Mouse (Mus musculus): ENCODE results near the gene Ndufaf7. TPM values are rescaled to one million over a fixed set of nuclear protein-coding genes. Genes with fewer than 3 reads are reported as not detected.

The Ndufaf7 gene
- polyA plus RNA-seq, 1 experiment from 2014 or later: 46.5 TPM

DNA sequence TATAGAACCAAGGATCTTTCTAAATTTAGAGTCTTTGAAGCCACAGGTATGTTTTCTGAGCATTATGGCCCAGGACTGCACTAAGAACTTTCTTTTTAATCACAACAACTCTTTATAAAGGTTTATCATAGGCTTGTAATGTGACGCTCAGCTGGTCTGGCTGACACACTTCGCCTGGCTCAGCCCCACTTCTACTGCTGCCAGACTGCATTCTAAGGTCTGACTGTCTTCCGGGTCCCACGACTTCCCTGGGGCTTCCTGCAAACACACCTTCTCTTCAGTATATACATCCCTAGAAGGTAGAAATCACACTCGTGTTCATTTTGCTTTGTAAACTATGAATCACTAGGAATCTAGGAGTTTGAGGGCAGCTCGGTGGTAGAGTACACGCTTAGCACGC lies 57.4 kb downstream of the Ndufaf7 start:
- no peak for DNase-seq (ENCODE audit: low spot score)
- 86% methylated on average over 8 of the region's 8 CpGs for WGBS
- Histone ChIP-seq H3K27ac (replicated peaks; ENCODE audit: low read depth, low read length) (no peak overlapping the region), H3K4me1 (ENCODE audit: control insufficient read depth, insufficient read depth, low read length) (peaks cover 5% of the 10 kb centered on the region; the same call in 1 of the 2 replicates), H3K9me3 (ENCODE audit: control insufficient read depth, low read length) (no peaks in the 10 kb centered on the region), H3K9ac (ENCODE audit: low read length) (no peak overlapping the region), H3K27me3 (ENCODE audit: control insufficient read depth, insufficient read depth, low read length) (no peaks in the 10 kb centered on the region), H3K4me2 (ENCODE audit: low read depth, severe bottlenecking) (no peak overlapping the region), H3K4me3 (ENCODE audit: low read depth, low read length) (no peak overlapping the region), H3K36me3 (ENCODE audit: control insufficient read depth, insufficient read depth, low read length) (no peaks in the 10 kb centered on the region)
- no peak for ATAC-seq (ENCODE audit: insufficient number of reproducible peaks, low FRiP score, low TSS enrichment, low read depth)

DNA sequence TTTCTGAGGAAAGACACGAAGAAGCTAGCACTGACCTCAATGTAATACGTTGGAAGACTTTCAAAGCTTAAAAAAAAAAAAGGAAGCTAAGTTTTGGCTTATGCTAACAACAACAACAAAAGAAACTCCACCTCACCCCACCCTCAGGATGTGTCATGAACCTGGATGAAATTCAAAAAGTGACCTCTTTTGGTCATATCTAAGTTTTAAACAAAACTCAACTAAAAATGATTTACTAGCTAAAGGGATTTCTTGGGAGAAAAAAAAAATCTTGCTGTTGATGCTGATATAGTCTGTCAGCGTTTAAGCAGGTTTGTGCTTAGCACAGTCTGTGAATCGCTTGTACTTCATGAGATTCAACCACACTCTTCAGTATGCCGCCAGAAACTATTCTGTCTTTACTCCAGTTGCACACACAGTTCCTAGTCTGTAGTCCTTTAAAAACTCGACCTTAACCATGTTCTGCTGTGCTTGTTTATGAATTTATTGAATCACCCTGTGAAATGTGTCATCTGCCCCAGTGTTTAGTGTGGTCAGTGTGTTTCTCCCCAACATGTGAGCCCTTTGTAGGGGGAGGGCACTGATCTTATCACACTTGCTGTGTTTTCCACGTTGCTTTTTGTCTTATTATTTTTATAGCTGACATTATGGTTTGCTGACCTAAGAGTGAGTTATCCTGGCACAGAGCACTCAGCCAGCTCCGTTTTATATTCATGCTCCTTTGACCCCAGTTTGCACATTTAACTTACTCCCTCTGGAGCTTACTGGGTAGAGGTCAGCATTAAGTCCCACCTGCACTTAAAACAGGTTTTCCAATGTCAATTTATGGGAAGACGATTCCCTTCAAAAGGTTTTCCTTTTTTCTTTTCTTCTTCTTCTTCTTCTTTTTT lies 58.2 kb downstream of the Ndufaf7 start:
- no peak overlapping the region for H3K9ac ChIP-seq (ENCODE audit: low read length)
- 70% methylated on average over 9 of the region's 9 CpGs for WGBS
- DNase-seq (ENCODE audit: low spot score): no peak

More for the DNA sequence above, 58.2 kb downstream of the Ndufaf7 start:
- Histone ChIP-seq H3K9me3 (ENCODE audit: control insufficient read depth, low read length) (no peaks in the 10 kb centered on the region), H3K4me1 (ENCODE audit: control insufficient read depth, insufficient read depth, low read length) (peaks cover 5% of the 10 kb centered on the region; the same call in 1 of the 2 replicates), H3K4me3 (ENCODE audit: low read depth, low read length) (no peak overlapping the region), H3K27ac (replicated peaks; ENCODE audit: low read depth, low read length) (no peak overlapping the region), H3K36me3 (ENCODE audit: control insufficient read depth, insufficient read depth, low read length) (no peaks in the 10 kb centered on the region), H3K27me3 (ENCODE audit: control insufficient read depth, insufficient read depth, low read length) (no peaks in the 10 kb centered on the region), H3K4me2 (ENCODE audit: low read depth, severe bottlenecking) (no peak overlapping the region)
- no peak for ATAC-seq (ENCODE audit: insufficient number of reproducible peaks, low FRiP score, low TSS enrichment, low read depth)

Other genes starting within 250 kb of the Ndufaf7 start
- 6.3 TPM in 2 replicates for gene Strn, start 199.9 kb upstream of the Ndufaf7 start, polyA plus RNA-seq (2014; fragmentation: Nextera tagmentation; extraction: Ambion mirVana)
- 13.2 and 14.9 TPM in 2 replicates for gene Heatr5b, start 101.8 kb upstream of the Ndufaf7 start, polyA plus RNA-seq (2014; fragmentation: Nextera tagmentation; extraction: Ambion mirVana)
- 43.2 and 43.6 TPM in 2 replicates for gene Gpatch11, start 101.6 kb upstream of the Ndufaf7 start, polyA plus RNA-seq (2014; fragmentation: Nextera tagmentation; extraction: Ambion mirVana)
- 8.2 and 8.6 TPM in 2 replicates for gene Eif2ak2, start 54.6 kb upstream of the Ndufaf7 start, polyA plus RNA-seq (2014; fragmentation: Nextera tagmentation; extraction: Ambion mirVana)
- 0.12 and 0.17 TPM in 2 replicates for gene Sult6b1, start 30.1 kb upstream of the Ndufaf7 start, polyA plus RNA-seq (2014; fragmentation: Nextera tagmentation; extraction: Ambion mirVana)
- 87.8 and 88.4 TPM in 2 replicates for gene Cebpzos, start 20.6 kb upstream of the Ndufaf7 start, polyA plus RNA-seq (2014; fragmentation: Nextera tagmentation; extraction: Ambion mirVana)
- 68.7 and 78.5 TPM in 2 replicates for gene Cebpz, start 70 bp upstream of the Ndufaf7 start, polyA plus RNA-seq (2014; fragmentation: Nextera tagmentation; extraction: Ambion mirVana)
- gene Prkd3, start 83.7 kb downstream of the Ndufaf7 start, polyA plus RNA-seq (2014; fragmentation: Nextera tagmentation; extraction: Ambion mirVana): 53.8 and 55.4 TPM in 2 replicates
- 1.7 and 2.1 TPM in 2 replicates for gene Qpct, start 114.8 kb downstream of the Ndufaf7 start, polyA plus RNA-seq (2014; fragmentation: Nextera tagmentation; extraction: Ambion mirVana)

All from limb, embryonic 11.5 days (tissue).